Mouse (Mus musculus) limb, embryonic 14.5 days (tissue): ENCODE data around the gene Brd3. TPM values are rescaled to one million over a fixed set of nuclear protein-coding genes. Genes with fewer than 3 reads are reported as not detected.

Source experiments
- ATAC-seq: fragments of 200-750 bp; cut with Nextera tagmentation; 2 replicates; pipeline ENCODE4 v1.8.0; 2017; ENCODE audit warnings: low read depth, moderate number of reproducible peaks, moderate TSS enrichment; ENCODE audit not compliant: low FRiP score
- DNase-seq: peaks from one replicate; pipeline ENCODE4 v3.0.0-alpha.2; 2015; ENCODE audit warnings: low spot score
- H3K27ac ChIP-seq: fragments of 300-500 bp; sonication (generic); replicated peaks from 2 replicates; pipeline ENCODE4 v1.5.1; 2014; ENCODE audit warnings: low read depth, mild to moderate bottlenecking, low read length, moderate library complexity, mixed read lengths
- H3K27me3 ChIP-seq: fragments of 300-500 bp; sonication (generic); 2 replicates; pipeline ENCODE4 v1.6.1; 2014; ENCODE audit warnings: low read length, mixed read lengths; ENCODE audit not compliant: control insufficient read depth, insufficient read depth
- H3K36me3 ChIP-seq: fragments of 300-500 bp; sonication (generic); 2 replicates; pipeline ENCODE4 v1.6.1; 2014; ENCODE audit warnings: mild to moderate bottlenecking, low read length, moderate library complexity, mixed read lengths; ENCODE audit not compliant: control insufficient read depth, insufficient read depth
- H3K4me1 ChIP-seq: fragments of 300-500 bp; sonication (generic); 2 replicates; pipeline ENCODE4 v1.6.1; 2014; ENCODE audit warnings: antibody characterized with exemption, low read length, mixed read lengths; ENCODE audit not compliant: control insufficient read depth, insufficient read depth
- H3K4me2 ChIP-seq: fragments of 300-500 bp; sonication (generic); replicated peaks from 2 replicates; pipeline ENCODE4 v1.6.1; 2014; ENCODE audit warnings: low read depth, mild to moderate bottlenecking, low read length, moderate library complexity; ENCODE audit not compliant: severe bottlenecking
- H3K4me3 ChIP-seq: fragments of 300-500 bp; sonication (generic); replicated peaks from 2 replicates; pipeline ENCODE4 v1.5.1; 2014; ENCODE audit warnings: low read length
- H3K9ac ChIP-seq: fragments of 300-500 bp; sonication (generic); 2 replicates; pipeline ENCODE4 v1.6.1; 2014; ENCODE audit warnings: mild to moderate bottlenecking, low read depth, low read length, moderate library complexity; ENCODE audit not compliant: severe bottlenecking
- H3K9me3 ChIP-seq: fragments of 300-500 bp; sonication (generic); 2 replicates; pipeline ENCODE4 v1.6.1; 2016; ENCODE audit warnings: low read length; ENCODE audit not compliant: control insufficient read depth
- POLR2A ChIP-seq: fragments of 200-500 bp; IDR thresholded peaks from 2 replicates; pipeline ENCODE4 v1.8.0; 2012; ENCODE audit warnings: inconsistent platforms, mild to moderate bottlenecking, moderate library complexity, borderline replicate concordance; ENCODE audit not compliant: insufficient read depth, insufficient read length; ENCODE audit errors: extremely low read depth
- WGBS: fragments of 180-500 bp; shearing (Covaris S2); extraction: QIAGEN DNeasy Blood & Tissue Kit; methylation state at CpG from one replicate; pipeline ENCODE4 v1.1.7; 2014; 5-methylcytosine and 5-hydroxymethylcytosine counted together
- microRNA-seq: library from miRNA; unstranded; fragments of <30 nt; microRNA quantifications from one replicate; pipeline ENCODE4, GENCODE M21; 2016
- polyA plus RNA-seq, 2 experiments: library from polyadenylated mRNA; depleted of rRNA in 1 of 2; stranded (reverse) in 1 of 2; unstranded in 1 of 2; fragments of >200 nt; fragmentation: Nextera tagmentation in 1 of 2; extraction: Ambion mirVana in 1 of 2; gene quantifications; 2 replicates each; pipeline versions ENCODE4 v1.2.1 to v1.2.3; 2012 to 2014

The Brd3 gene
- polyA plus RNA-seq, 2 experiments, result 75.5 to 155 TPM

DNA sequence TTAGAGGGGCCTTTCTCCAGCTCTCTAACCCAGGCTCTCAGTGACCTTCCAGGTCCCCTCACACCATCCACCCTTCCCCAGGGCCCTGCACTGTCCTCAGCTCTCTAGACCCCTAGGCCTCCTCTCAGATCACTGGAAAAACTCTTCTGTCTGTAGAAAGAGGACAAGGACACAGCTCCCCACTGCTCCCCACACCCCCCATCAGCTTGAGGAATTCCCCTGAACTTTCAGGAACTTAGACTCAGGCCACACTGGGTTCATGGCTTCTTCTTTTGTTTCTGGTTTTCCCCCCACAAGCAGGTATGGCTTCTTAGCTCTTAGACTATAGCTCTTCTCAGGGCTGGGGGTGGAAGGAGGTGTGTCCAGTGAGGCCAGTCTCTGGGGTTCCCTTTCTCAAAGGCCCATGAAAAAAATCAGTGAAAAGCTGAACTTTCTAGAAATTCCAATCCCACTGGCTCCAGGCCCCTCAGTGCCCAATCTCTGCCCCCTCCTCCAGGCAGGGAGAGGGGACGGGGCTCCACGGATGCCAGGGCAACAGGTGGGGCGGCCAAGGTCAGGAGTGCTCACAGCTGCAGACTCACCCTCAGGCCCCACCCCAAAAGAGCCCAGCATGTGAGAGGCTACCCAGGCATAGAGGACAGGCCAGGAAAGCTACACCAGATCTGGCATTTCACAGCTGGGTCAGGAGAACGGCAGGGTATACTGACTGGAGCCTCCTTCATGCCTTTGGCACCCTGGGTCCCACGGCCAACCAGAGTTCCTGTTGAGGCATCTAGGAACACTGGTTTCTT lies 102.2 kb downstream of the Brd3 start:
- Histone ChIP-seq H3K4me3 (no peak overlapping the region), H3K9me3 (no peaks in the 10 kb centered on the region), H3K27ac (no peak overlapping the region), H3K9ac (0 out of 2 replicates have a peak overlapping the region, but pooled peaks have one; percentile 8), H3K4me1 (peaks cover 11% of the 10 kb centered on the region), H3K27me3 (no peaks in the 10 kb centered on the region), H3K36me3 (no peaks in the 10 kb centered on the region), H3K4me2 (no peak overlapping the region)
- no peak for ATAC-seq
- no peak for DNase-seq
- WGBS, result 62% methylated on average over 5 of the region's 5 CpGs
- TF ChIP-seq POLR2A, result no peak

DNA sequence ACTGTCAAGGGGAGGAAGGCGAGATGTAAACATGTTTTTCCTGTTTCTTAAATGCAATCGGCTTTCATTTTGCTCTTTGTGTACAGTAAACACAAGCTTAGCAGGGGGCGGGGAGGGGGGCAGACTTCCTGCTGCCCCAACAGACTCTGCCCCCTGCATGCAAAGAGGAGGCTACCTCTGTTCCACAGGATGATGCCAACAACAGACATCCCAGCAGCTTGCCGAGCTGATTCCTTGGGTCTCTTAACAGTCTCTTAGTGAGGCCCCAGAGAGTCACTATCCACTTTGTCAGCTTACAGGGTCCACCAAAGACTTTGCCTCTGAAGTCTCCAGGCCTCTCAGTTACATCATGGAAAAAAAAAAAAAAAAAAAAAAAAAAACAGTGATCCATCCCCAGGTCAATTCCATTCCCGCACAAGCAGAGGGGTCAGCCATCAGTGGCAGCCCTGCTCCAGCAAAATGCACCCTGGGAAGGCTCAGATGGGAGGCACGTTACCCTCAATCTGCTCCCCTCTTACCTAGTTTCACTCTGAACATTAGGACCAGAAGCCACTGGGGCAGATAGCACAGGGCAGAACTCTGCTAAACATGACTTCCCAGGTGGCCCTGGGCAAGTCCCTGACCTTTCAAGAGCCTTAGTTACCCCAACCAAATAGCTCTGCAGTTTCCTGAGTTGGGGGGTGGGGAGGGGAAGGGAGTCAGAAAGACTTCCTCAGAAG lies 102.9 kb downstream of the Brd3 start:
- WGBS, result 55% methylated on average over 6 of the region's 6 CpGs
- H3K4me1 ChIP-seq, result peaks cover 11% of the 10 kb centered on the region
- no peak overlapping the region for H3K27ac ChIP-seq

DNA sequence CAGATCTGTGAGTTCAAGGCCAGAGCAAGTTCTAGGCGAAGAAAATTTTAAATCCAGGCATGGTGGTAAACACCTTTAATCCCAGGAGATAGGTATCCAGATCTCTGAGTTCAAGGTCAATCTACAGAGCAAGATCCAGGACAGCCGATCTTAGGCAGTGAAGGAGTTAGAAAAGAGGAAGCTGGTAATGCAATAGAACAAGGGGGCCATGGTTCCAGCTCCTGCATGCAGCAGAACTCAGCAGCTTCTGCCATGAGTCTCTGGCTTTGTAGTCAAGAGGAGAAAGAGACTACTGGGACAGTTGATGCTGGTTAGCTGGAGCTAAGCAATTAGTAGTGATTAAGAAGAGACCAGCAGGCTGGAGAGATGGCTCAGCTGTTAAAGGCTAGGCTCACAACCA lies 105.9 kb downstream of the Brd3 start:
- H3K9me3 ChIP-seq, result no peaks in the 10 kb centered on the region
- H3K9ac ChIP-seq, result no peak overlapping the region
- no peak overlapping the region for H3K4me2 ChIP-seq
- no peak for TF ChIP-seq POLR2A
- peaks cover 11% of the 10 kb centered on the region for H3K4me1 ChIP-seq
- H3K4me3 ChIP-seq, result no peak overlapping the region
- H3K27ac ChIP-seq, result no peak overlapping the region
- ATAC-seq (no peak), DNase-seq (no peak)
- H3K36me3 ChIP-seq, result no peaks in the 10 kb centered on the region
- no peaks in the 10 kb centered on the region for H3K27me3 ChIP-seq
- WGBS, result 78% methylated on average over 2 of the region's 2 CpGs

More for the DNA sequence above, 102.9 kb downstream of the Brd3 start:
- 0 out of 2 replicates have a peak overlapping the region, but pooled peaks have one; percentile 8 for H3K9ac ChIP-seq
- H3K4me2 ChIP-seq, result no peak overlapping the region
- no peak overlapping the region for H3K4me3 ChIP-seq
- H3K36me3 ChIP-seq, result no peaks in the 10 kb centered on the region
- ATAC-seq (no peak), DNase-seq (no peak)
- no peaks in the 10 kb centered on the region for H3K9me3 ChIP-seq
- no peaks in the 10 kb centered on the region for H3K27me3 ChIP-seq
- no peak for TF ChIP-seq POLR2A

DNA sequence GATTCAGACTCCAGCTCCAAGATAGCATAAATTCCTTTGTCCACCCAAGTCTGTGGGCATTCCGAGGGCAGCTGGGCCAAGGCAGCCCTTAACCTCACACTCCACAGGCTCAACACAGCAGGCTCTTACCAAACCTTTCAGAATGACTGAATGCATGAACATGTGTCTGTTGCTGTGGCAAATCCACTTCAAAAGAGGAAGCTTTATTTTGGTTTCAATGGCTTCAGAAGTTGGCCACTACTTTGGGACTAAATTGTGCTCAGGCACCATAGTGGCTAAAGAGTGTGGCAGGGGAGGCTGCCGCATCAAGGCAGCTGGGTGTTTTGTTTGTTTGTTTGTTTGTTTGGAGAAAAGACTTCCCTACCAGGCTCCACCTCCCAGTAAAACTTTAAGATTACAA lies 107.4 kb downstream of the Brd3 start:
- Histone ChIP-seq H3K27me3 (no peaks in the 10 kb centered on the region), H3K9me3 (no peaks in the 10 kb centered on the region), H3K4me3 (no peak overlapping the region), H3K27ac (no peak overlapping the region), H3K36me3 (no peaks in the 10 kb centered on the region), H3K4me2 (no peak overlapping the region), H3K9ac (no peak overlapping the region), H3K4me1 (peaks cover 8% of the 10 kb centered on the region)
- no peak for TF ChIP-seq POLR2A
- no peak for DNase-seq
- no peak for ATAC-seq
- 97% methylated on average over 2 of the region's 2 CpGs for WGBS

DNA sequence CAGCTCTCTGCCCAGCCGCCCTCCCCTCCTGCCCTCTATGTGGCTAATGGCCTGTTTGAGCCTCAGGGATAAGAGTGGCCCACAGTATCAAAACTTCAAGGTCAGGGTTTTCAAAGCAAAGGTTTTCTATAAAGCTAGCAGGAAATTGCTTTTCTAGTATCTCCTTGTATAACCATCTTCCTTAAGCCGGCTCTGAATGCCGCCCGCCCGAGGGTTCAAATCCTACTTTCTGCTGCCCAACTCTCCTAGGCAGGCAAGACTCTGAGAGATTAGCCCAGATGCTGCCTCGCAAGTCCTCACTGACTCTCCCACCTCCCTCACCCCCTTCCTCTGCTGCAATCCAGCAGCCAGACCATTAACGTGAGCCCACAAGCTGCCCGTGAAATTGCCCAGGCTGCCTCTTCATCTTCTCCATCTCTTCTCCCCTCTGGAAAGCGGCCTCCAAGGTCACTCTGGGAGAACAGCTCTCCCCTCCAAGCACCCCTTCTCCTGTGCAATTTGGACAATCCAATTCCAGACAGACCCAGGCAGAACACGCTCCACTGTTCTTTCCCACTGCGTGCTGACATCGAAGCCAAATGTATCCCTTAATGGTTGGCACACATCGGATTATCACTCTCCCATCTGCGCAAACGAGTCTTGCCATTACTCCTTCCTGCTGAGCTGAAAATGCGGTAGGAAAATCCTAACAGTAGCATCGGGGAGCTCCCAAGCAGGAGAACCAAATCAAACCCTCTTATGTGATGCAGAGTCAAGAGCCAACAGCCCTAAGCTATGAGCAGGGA lies 110.6 kb downstream of the Brd3 start:
- DNase-seq, result no peak
- no peak overlapping the region for H3K9ac ChIP-seq
- WGBS, result 58% methylated on average over 17 of the region's 17 CpGs

More for the DNA sequence above, 110.6 kb downstream of the Brd3 start:
- Histone ChIP-seq H3K4me2 (no peak overlapping the region), H3K36me3 (no peaks in the 10 kb centered on the region), H3K4me3 (no peak overlapping the region), H3K27me3 (no peaks in the 10 kb centered on the region), H3K4me1 (peaks cover 9% of the 10 kb centered on the region), H3K27ac (no peak overlapping the region), H3K9me3 (no peaks in the 10 kb centered on the region)
- TF ChIP-seq POLR2A, result no peak
- no peak for ATAC-seq

Small RNAs within 50 kb of the gene (microRNA-seq; reads per million reads assigned to microRNA genes)
- gene Gm24049 (not detected), gene Mir7578 (not detected)

Other genes starting within 250 kb of the Brd3 start
- 19.6 and 23.8 TPM in 2 replicates for gene Vav2, start 80.6 kb downstream of the Brd3 start, polyA plus RNA-seq (2012; rRNA removed)
- 5.9 and 6.2 TPM in 2 replicates for gene Vav2, start 80.6 kb downstream of the Brd3 start, polyA plus RNA-seq (2014; fragmentation: Nextera tagmentation; extraction: Ambion mirVana)
- 12.5 and 13.0 TPM in 2 replicates for gene Brd3os, start 65.3 kb downstream of the Brd3 start, polyA plus RNA-seq (2012; rRNA removed)
- 9.9 and 13.7 TPM in 2 replicates for gene Brd3os, start 65.3 kb downstream of the Brd3 start, polyA plus RNA-seq (2014; fragmentation: Nextera tagmentation; extraction: Ambion mirVana)
- gene Wdr5, start 7.5 kb upstream of the Brd3 start, polyA plus RNA-seq (2012; rRNA removed), result 64.2 and 66.0 TPM in 2 replicates
- gene Wdr5, start 7.5 kb upstream of the Brd3 start, polyA plus RNA-seq (2014; fragmentation: Nextera tagmentation; extraction: Ambion mirVana), result 51.6 and 56.9 TPM in 2 replicates
- 56.8 and 80.3 TPM in 2 replicates for gene Rxra, start 168.8 kb upstream of the Brd3 start, polyA plus RNA-seq (2012; rRNA removed)
- gene Rxra, start 168.8 kb upstream of the Brd3 start, polyA plus RNA-seq (2014; fragmentation: Nextera tagmentation; extraction: Ambion mirVana), result 13.8 and 17.0 TPM in 2 replicates